Mouse (Mus musculus): Measurements from ENCODE around the gene Ficd. TPM values are rescaled to one million over a fixed set of nuclear protein-coding genes. Genes with fewer than 3 reads are reported as not detected.
A peak's percentile ranks its signal among the peaks of the same experiment; 100 is the strongest.
"Not testable (repeated sequence)": the region's sequence is repeated elsewhere in the genome, so short reads cannot be mapped to it uniquely, and the experiment has no call there.

The Ficd gene
- polyA plus RNA-seq, 1 experiment from 2014 or later = 8.5 TPM

GRCm38 (mm10) chr5:113776896-113777226, 41.3 kb downstream of the Ficd start:
- no peak for ATAC-seq (ENCODE audit: insufficient number of reproducible peaks, low FRiP score, low TSS enrichment, low read depth)
- 89% methylated on average over 8 of the region's 8 CpGs for WGBS
- H3K9me3 ChIP-seq (replicated peaks) = no peaks in the 10 kb centered on the region

DNA sequence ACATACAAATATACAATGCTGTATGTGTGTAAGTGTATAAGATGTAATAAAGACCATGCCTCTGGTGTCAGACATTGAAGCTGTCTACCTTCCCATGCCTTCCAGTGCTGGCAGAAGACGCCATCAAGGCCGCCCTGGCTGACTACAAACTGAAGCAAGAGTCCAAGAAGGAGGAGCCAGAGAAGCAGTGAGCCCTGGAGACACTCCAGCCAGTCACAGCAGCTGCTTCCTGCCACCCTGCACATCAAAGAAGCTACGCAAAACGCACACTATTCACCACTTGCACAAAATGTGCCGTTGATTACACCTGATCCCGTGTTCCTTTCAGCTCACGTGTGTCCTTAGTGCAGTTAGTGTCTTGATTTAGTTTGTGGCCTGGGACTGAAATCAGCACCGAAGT, 42.1 kb downstream of the Ficd start:
- H3K4me1 ChIP-seq = peaks cover 32% of the 10 kb centered on the region
- H3K9me3 ChIP-seq (replicated peaks); H3K4me3 ChIP-seq (replicated peaks); ATAC-seq (ENCODE audit: insufficient number of reproducible peaks, low FRiP score, low TSS enrichment, low read depth); H3K9ac ChIP-seq; H3K4me2 ChIP-seq (replicated peaks); H3K27me3 ChIP-seq; H3K27ac ChIP-seq (replicated peaks): not testable (repeated sequence)
- WGBS = 82% methylated on average over 8 of the region's 8 CpGs
- peaks cover 34% of the 10 kb centered on the region for H3K36me3 ChIP-seq

More at GRCm38 (mm10) chr5:113776896-113777226, 41.3 kb downstream of the Ficd start:
- H3K4me1 ChIP-seq = peaks cover 28% of the 10 kb centered on the region
- no peak overlapping the region for H3K27ac ChIP-seq (replicated peaks)
- no peak overlapping the region for H3K9ac ChIP-seq
- no peak overlapping the region for H3K4me3 ChIP-seq (replicated peaks)
- H3K27me3 ChIP-seq = no peaks in the 10 kb centered on the region
- peaks cover 34% of the 10 kb centered on the region for H3K36me3 ChIP-seq
- no peak overlapping the region for H3K4me2 ChIP-seq (replicated peaks)

- Histone ChIP-seq H3K4me1 (peaks cover 36% of the 10 kb centered on the region), H3K4me3 (replicated peaks) (no peak overlapping the region), H3K27ac (replicated peaks) (peak overlapping the region; percentile 48; the same call in 1 of the 2 replicates), H3K9me3 (replicated peaks) (no peaks in the 10 kb centered on the region), H3K9ac (no peak overlapping the region), H3K36me3 (peaks cover 30% of the 10 kb centered on the region), H3K4me2 (replicated peaks) (no peak overlapping the region), H3K27me3 (no peaks in the 10 kb centered on the region)
- 74% methylated on average over 5 of the region's 5 CpGs for WGBS
- no peak for ATAC-seq (ENCODE audit: insufficient number of reproducible peaks, low FRiP score, low TSS enrichment, low read depth)
Measured at GRCm38 (mm10) chr5:113779569-113779968, 44.0 kb downstream of the Ficd start.

GRCm38 (mm10) chr5:113780082-113780752, 44.6 kb downstream of the Ficd start:
- ATAC-seq (ENCODE audit: insufficient number of reproducible peaks, low FRiP score, low TSS enrichment, low read depth) = 0 out of 2 replicates have a peak, but pooled peaks have one; percentile 7
- no peak overlapping the region for H3K4me3 ChIP-seq (replicated peaks)
- peaks cover 36% of the 10 kb centered on the region for H3K4me1 ChIP-seq
- no peaks in the 10 kb centered on the region for H3K9me3 ChIP-seq (replicated peaks)
- H3K27me3 ChIP-seq = no peaks in the 10 kb centered on the region
- 95% methylated on average over 3 of the region's 3 CpGs for WGBS
- H3K27ac ChIP-seq (replicated peaks) = no peak overlapping the region
- H3K9ac ChIP-seq = no peak overlapping the region
- no peak overlapping the region for H3K4me2 ChIP-seq (replicated peaks)
- H3K36me3 ChIP-seq = peaks cover 24% of the 10 kb centered on the region

DNA sequence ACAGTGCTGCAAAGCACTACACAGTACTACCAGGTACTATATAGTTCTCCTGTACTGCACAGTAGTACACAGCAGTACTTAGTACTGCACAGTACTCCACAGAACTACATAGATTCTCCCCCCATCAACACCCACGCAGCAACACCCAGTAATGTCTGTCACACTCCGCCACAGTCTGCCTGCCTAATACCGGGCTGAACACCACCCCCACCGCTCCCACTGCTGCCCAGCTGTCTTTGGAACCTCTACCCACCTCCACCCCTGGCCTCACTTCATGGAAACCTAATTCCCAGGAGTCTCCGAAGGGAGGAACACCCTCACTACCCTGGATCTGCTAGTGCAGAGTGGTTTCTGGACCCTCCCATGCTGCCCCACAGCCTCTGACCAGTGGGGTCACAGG, 45.2 kb downstream of the Ficd start:
- Histone ChIP-seq H3K9ac (no peak overlapping the region), H3K4me3 (replicated peaks) (no peak overlapping the region), H3K9me3 (replicated peaks) (no peaks in the 10 kb centered on the region), H3K4me1 (peaks cover 36% of the 10 kb centered on the region), H3K36me3 (peaks cover 18% of the 10 kb centered on the region), H3K27ac (replicated peaks) (no peak overlapping the region), H3K27me3 (no peaks in the 10 kb centered on the region), H3K4me2 (replicated peaks) (no peak overlapping the region)
- 79% methylated on average over 5 of the region's 5 CpGs for WGBS
- no peak for ATAC-seq (ENCODE audit: insufficient number of reproducible peaks, low FRiP score, low TSS enrichment, low read depth)

DNA sequence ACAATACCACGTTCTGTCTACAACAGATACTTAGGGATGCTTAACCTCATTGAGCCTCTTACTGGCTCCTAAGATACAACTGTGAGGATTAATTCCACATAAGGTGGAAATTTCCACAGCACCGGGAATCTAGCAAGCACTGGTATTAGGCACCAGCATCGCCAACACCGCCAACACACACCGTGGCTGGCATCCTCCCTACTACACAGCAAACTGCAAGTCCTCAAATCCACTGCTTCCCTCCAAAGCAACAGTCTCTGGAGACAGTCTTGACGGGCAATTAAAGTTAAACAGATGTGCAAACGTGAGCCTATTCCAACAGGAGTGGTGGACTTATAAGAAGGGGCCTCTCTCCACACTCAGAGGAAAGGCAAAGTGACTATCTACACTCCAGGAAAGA, 45.7 kb downstream of the Ficd start:
- ATAC-seq (ENCODE audit: insufficient number of reproducible peaks, low FRiP score, low TSS enrichment, low read depth) = no peak
- Histone ChIP-seq H3K27me3 (no peaks in the 10 kb centered on the region), H3K4me1 (peaks cover 36% of the 10 kb centered on the region), H3K27ac (replicated peaks) (no peak overlapping the region), H3K4me2 (replicated peaks) (no peak overlapping the region), H3K36me3 (peaks cover 13% of the 10 kb centered on the region), H3K4me3 (replicated peaks) (no peak overlapping the region), H3K9me3 (replicated peaks) (no peaks in the 10 kb centered on the region), H3K9ac (no peak overlapping the region)
- 56% methylated on average over 7 of the region's 7 CpGs for WGBS

- ATAC-seq (ENCODE audit: insufficient number of reproducible peaks, low FRiP score, low TSS enrichment, low read depth) = no peak
- Histone ChIP-seq H3K4me2 (replicated peaks) (no peak overlapping the region), H3K27me3 (no peaks in the 10 kb centered on the region), H3K4me1 (peaks cover 40% of the 10 kb centered on the region), H3K27ac (replicated peaks) (no peak overlapping the region), H3K4me3 (replicated peaks) (no peak overlapping the region), H3K9me3 (replicated peaks) (no peaks in the 10 kb centered on the region), H3K36me3 (peaks cover 7% of the 10 kb centered on the region; the same call in 1 of the 2 replicates), H3K9ac (no peak overlapping the region)
- 80% methylated on average over 7 of the region's 7 CpGs for WGBS
Measured at GRCm38 (mm10) chr5:113781875-113782274, 46.3 kb downstream of the Ficd start.

DNA sequence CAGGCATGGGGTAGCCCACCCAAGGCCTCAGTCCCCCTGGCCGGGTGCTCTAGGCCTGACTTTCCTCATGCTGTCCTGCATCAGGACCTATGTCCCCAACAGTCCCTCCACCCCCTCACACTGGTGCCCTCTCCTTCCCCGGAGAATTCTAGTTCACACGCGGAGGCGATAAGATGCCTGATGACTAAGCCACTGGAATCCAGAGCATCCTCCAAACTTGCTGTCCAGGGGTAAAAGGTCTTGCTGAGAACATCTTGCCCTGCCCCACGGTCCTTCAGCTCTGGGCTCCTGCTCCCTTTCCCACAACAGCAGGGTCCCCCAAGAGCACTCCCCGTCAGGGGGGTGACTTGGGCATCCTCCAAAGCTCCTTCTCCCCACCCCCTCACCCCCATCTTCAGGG, 47.0 kb downstream of the Ficd start:
- Histone ChIP-seq H3K27ac (replicated peaks) (peak overlapping the region; percentile 91), H3K27me3 (no peaks in the 10 kb centered on the region), H3K4me1 (peaks cover 43% of the 10 kb centered on the region), H3K36me3 (0 out of 2 replicates have a peak, but pooled peaks cover 2% of the 10 kb centered on the region), H3K9me3 (replicated peaks) (no peaks in the 10 kb centered on the region), H3K4me2 (replicated peaks) (no peak overlapping the region), H3K4me3 (replicated peaks) (no peak overlapping the region), H3K9ac (no peak overlapping the region)
- no peak for ATAC-seq (ENCODE audit: insufficient number of reproducible peaks, low FRiP score, low TSS enrichment, low read depth)
- 88% methylated on average over 7 of the region's 7 CpGs for WGBS

DNA sequence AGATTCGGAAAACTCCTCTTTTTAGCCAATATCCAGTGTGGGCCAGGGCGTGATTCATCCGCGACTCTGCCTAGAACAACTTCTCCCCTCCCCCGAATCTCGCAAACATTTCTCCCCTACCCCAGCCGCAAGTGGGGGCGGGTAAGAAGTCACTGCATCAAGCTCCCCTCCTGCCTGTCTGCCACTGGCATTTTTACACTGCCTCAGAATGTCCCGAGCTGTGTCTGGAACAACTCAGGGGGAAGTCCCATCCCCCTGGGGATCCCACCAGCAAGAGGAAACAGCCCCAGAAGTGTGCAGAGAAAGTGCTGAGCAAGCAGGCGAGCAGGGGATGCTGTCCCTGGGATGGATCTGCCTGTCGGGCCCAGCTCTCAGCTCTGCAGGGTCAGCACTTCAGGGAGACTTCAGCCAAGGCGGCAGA, 48.0 kb downstream of the Ficd start:
- H3K4me1 ChIP-seq = peaks cover 49% of the 10 kb centered on the region
- H3K4me2 ChIP-seq (replicated peaks) = peak overlapping the region; percentile 25; the same call in 1 of the 2 replicates
- H3K9ac ChIP-seq = no peak overlapping the region
- no peaks in the 10 kb centered on the region for H3K27me3 ChIP-seq
- 6% methylated on average over 12 of the region's 12 CpGs for WGBS
- no peaks in the 10 kb centered on the region for H3K36me3 ChIP-seq
- H3K27ac ChIP-seq (replicated peaks) = peak overlapping the region; percentile 91
- H3K4me3 ChIP-seq (replicated peaks) = no peak overlapping the region
- ATAC-seq (ENCODE audit: insufficient number of reproducible peaks, low FRiP score, low TSS enrichment, low read depth) = peak; percentile 65
- H3K9me3 ChIP-seq (replicated peaks) = no peaks in the 10 kb centered on the region

DNA sequence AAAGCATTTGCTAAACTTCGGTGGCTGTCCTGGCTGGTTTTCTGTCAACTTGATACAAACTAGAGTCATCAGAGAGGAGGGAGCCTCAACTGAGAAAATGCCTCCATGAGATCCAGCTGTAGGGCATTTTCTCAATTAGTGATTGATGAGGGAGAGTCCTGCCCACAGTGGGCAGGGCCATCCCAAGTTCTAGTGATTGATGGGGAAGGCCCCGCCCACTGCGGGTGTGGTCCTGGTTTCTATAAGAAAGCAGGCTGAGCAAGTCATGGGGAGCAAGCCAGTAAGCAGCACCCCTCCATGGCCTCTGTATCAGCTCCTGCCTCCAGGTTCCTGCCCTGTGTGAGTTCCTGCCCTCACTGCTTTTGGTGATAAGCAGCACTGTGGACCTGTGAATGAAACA, 48.5 kb downstream of the Ficd start:
- not testable (repeated sequence) for H3K4me3 ChIP-seq (replicated peaks); H3K9me3 ChIP-seq (replicated peaks); ATAC-seq (ENCODE audit: insufficient number of reproducible peaks, low FRiP score, low TSS enrichment, low read depth); H3K27me3 ChIP-seq; H3K36me3 ChIP-seq; H3K9ac ChIP-seq
- Histone ChIP-seq H3K27ac (replicated peaks) (peak overlapping the region; percentile 91), H3K4me2 (replicated peaks) (peak overlapping the region; percentile 25; the same call in 1 of the 2 replicates), H3K4me1 (peaks cover 54% of the 10 kb centered on the region)
- 27% methylated on average over 3 of the region's 3 CpGs for WGBS

- H3K27ac ChIP-seq (replicated peaks) = no peak overlapping the region; the same call in 1 of the 2 replicates
- no peaks in the 10 kb centered on the region for H3K9me3 ChIP-seq (replicated peaks)
- H3K4me2 ChIP-seq (replicated peaks) = no peak overlapping the region
- ATAC-seq (ENCODE audit: insufficient number of reproducible peaks, low FRiP score, low TSS enrichment, low read depth) = no peak
- peaks cover 60% of the 10 kb centered on the region for H3K4me1 ChIP-seq
- no peak overlapping the region for H3K9ac ChIP-seq
- H3K27me3 ChIP-seq = no peaks in the 10 kb centered on the region
- H3K36me3 ChIP-seq = no peaks in the 10 kb centered on the region
- WGBS = 67% methylated on average over 5 of the region's 5 CpGs
- no peak overlapping the region for H3K4me3 ChIP-seq (replicated peaks)
Measured at GRCm38 (mm10) chr5:113786985-113787384, 51.4 kb downstream of the Ficd start.

- H3K4me2 ChIP-seq (replicated peaks) = no peak overlapping the region
- H3K36me3 ChIP-seq = 0 out of 2 replicates have a peak, but pooled peaks cover 4% of the 10 kb centered on the region
- peak overlapping the region; percentile 85 for H3K27ac ChIP-seq (replicated peaks)
- no peaks in the 10 kb centered on the region for H3K9me3 ChIP-seq (replicated peaks)
- ATAC-seq (ENCODE audit: insufficient number of reproducible peaks, low FRiP score, low TSS enrichment, low read depth) = no peak
- no peak overlapping the region for H3K4me3 ChIP-seq (replicated peaks)
- H3K4me1 ChIP-seq = peaks cover 58% of the 10 kb centered on the region
- 35% methylated on average over 6 of the region's 6 CpGs for WGBS
- H3K27me3 ChIP-seq = no peaks in the 10 kb centered on the region
- no peak overlapping the region for H3K9ac ChIP-seq
Measured at GRCm38 (mm10) chr5:113788645-113789044, 53.0 kb downstream of the Ficd start.

Measured in embryonic facial prominence, embryonic 15.5 days (tissue).